Comparison of ENCODE assay signal across 24 mouse cellular contexts in genomic region chr4:124573586-124573985, GRCm38 (mm10). TPM values are rescaled to one million over a fixed set of nuclear protein-coding genes. Genes with fewer than 3 reads are reported as not detected.
DNase-seq lines count a peak whose midpoint lies in the region.
"Had no signal": no experiment of that assay in that cellular context is flagged by ENCODE, and none has a peak within 500 bp of the region (broad histone marks: within the 10 kb centered on the region; RNA-seq: fewer than 3 reads in every experiment).

No protein-coding gene starts in this region.

- whole genome bisulfite sequencing in heart, embryonic 10.5 days: 46% methylated on average over 4 of the region's 4 CpGs

- H3K27me3 ChIP-seq in heart, embryonic 10.5 days (ENCODE audit: insufficient read depth, poor library complexity, severe bottlenecking): peaks cover 96% of the 10 kb centered on the region

- H3K4me1 ChIP-seq in heart, embryonic 10.5 days: peaks cover 25% of the 10 kb centered on the region
- H3K4me1 ChIP-seq: liver, embryonic 13.5 days had no signal

- intact Hi-C loops in left cerebral cortex, postnatal 4 days (cut with DNase I): no loop called here

- DNase-seq in heart, adult 11 months: peak; percentile 92
- DNase-seq in heart, embryonic 10.5 days (ENCODE audit: low spot score): no peak
- peak; percentile 45 for DNase-seq in left cerebral cortex, postnatal 4 days
- DNase-seq in left cerebral cortex, adult 8-10 months (ENCODE audit: low spot score in 2 of 2): no peak
- peak; percentile 26 for DNase-seq in gastrocnemius, postnatal 25 days
- DNase-seq in skeletal muscle tissue, adult 2 months (ENCODE audit: low read depth, low spot score): peak; percentile 23
- no peak for DNase-seq in spleen, adult 18-20 months
- DNase-seq: adrenal gland, postnatal 10 days; cerebellum, adult 11-12 months; cerebellum, postnatal 36 days; kidney, adult 8-10 months; kidney, postnatal 25 days; liver, embryonic 13.5 days; lung, embryonic 14.5 days; right cerebral cortex, postnatal 4 days; thymus, postnatal 25 days had no signal

- H3K36me3 ChIP-seq in heart, embryonic 10.5 days: no peaks in the 10 kb centered on the region
- H3K36me3 ChIP-seq: limb, embryonic 13.5 days; liver, embryonic 13.5 days; midbrain, embryonic 10.5 days had no signal

- no peak overlapping the region for H3K27ac ChIP-seq in heart, embryonic 10.5 days
- H3K27ac ChIP-seq: limb, embryonic 13.5 days; liver, embryonic 13.5 days; macrophage; midbrain, embryonic 10.5 days had no signal

- H3K4me3 ChIP-seq in heart, embryonic 10.5 days: no peak overlapping the region
- H3K4me3 ChIP-seq: limb, embryonic 13.5 days; liver, embryonic 13.5 days; midbrain, embryonic 10.5 days had no signal

- no peaks in the 10 kb centered on the region for H3K9me3 ChIP-seq in heart, embryonic 10.5 days
- H3K9me3 ChIP-seq: limb, embryonic 13.5 days; liver, embryonic 13.5 days; midbrain, embryonic 10.5 days had no signal

RNA-seq across cellular contexts. Expression of gene 3100002H09Rik, which starts 37.0 kb away (rescaled TPM):
- polyA plus RNA-seq in heart, embryonic 10.5 days (2016; fragmentation: Nextera tagmentation; extraction: Ambion mirVana): 0.20 TPM in 1 of 2 replicates, not detected in the other
- 1 to 10 TPM in 1 of 2 experiments, under 1 TPM in 1; 0.99 to 1.5 TPM for total RNA-seq in left cerebral cortex, postnatal 4 days (2021)
- total RNA-seq in left cerebral cortex, adult 8-10 months (2022): under 1 TPM in 3 of 4 experiments, not detected in 1; 0.53 to 0.74 (median 0.57) TPM
- total RNA-seq in gastrocnemius, postnatal 25 days (2021): not detected
- total RNA-seq: adrenal gland, postnatal 10 days; hematopoietic stem cell, adult 5-6 weeks; monocyte, adult 5-6 weeks had no signal
- polyA plus RNA-seq: C2C12; gonadal fat pad, adult 2 months; inflammation-experienced regulatory T-cells, adult 6 months; liver, embryonic 13.5 days; lung, embryonic 14.5 days had no signal

Comparison
In these comparisons a context has a peak if more than half of its experiments do, and no peak if none do; other contexts are left out.
1. DNase-seq: peak in heart, adult 11 months (single experiment), left cerebral cortex, postnatal 4 days (single experiment), gastrocnemius, postnatal 25 days (single experiment) and skeletal muscle tissue, adult 2 months (single experiment); none in heart, embryonic 10.5 days (single experiment), left cerebral cortex, adult 8-10 months (0 of 2) and spleen, adult 18-20 months (0 of 2).